Mouse (Mus musculus) hematopoietic stem cell, adult 5-6 weeks (primary cell): Measurements from ENCODE around the gene Mtmr2. TPM values are rescaled to one million over a fixed set of nuclear protein-coding genes. Genes with fewer than 3 reads are reported as not detected.

ENCODE experiments used
- ATAC-seq, 2 experiments: fragments of 125-278 bp in 1 of 2; replicated peaks in 1 of 2; 2 replicates each; pipeline ENCODE4 v1.8.0; 2016 to 2017; ENCODE audit warnings: inconsistent platforms in 2 of 2, mild to moderate bottlenecking in 2 of 2, moderate number of reproducible peaks in 2 of 2, low read depth in 1 of 2, moderate TSS enrichment in 1 of 2; ENCODE audit not compliant: low FRiP score in 2 of 2, poor library complexity in 2 of 2, severe bottlenecking in 2 of 2, insufficient read depth in 1 of 2, low TSS enrichment in 1 of 2
- total RNA-seq: library from RNA; stranded (forward); fragments of 172-1452, 232-1000 nt; gene quantifications from 2 replicates; pipeline ENCODE4 v1.2.3, GENCODE M21; 2017

Gene Mtmr2
- total RNA-seq, 1 experiment from 2014 or later, result 95.7 TPM

GRCm38 (mm10) chr9:13853876-13854275 lies 105.7 kb downstream of the Mtmr2 start:
- no peak for ATAC-seq

Other genes starting within 250 kb of the Mtmr2 start
- gene Cep57, start 78.7 kb downstream of the Mtmr2 start, total RNA-seq, result 88.6 and 93.5 TPM in 2 replicates
- 59.9 and 94.0 TPM in 2 replicates for gene Fam76b, start 79.3 kb downstream of the Mtmr2 start, total RNA-seq